Mouse (Mus musculus) cerebellum, adult 2 months (tissue): ENCODE data around the gene Gpr183.

Experiments
- CTCF ChIP-seq: fragments of 200-500 bp; IDR thresholded peaks from 2 replicates; pipeline ENCODE4 v1.5.1; 2011; ENCODE audit warnings: low read depth, mild to moderate bottlenecking, control low read depth, low read length, moderate library complexity, borderline replicate concordance; ENCODE audit not compliant: insufficient read depth
- POLR2A ChIP-seq: fragments of 200-500 bp; IDR thresholded peaks from 2 replicates; pipeline ENCODE4 v1.6.1; 2011; ENCODE audit warnings: low read length, control low read depth, borderline replicate concordance; ENCODE audit not compliant: insufficient read depth

DNA sequence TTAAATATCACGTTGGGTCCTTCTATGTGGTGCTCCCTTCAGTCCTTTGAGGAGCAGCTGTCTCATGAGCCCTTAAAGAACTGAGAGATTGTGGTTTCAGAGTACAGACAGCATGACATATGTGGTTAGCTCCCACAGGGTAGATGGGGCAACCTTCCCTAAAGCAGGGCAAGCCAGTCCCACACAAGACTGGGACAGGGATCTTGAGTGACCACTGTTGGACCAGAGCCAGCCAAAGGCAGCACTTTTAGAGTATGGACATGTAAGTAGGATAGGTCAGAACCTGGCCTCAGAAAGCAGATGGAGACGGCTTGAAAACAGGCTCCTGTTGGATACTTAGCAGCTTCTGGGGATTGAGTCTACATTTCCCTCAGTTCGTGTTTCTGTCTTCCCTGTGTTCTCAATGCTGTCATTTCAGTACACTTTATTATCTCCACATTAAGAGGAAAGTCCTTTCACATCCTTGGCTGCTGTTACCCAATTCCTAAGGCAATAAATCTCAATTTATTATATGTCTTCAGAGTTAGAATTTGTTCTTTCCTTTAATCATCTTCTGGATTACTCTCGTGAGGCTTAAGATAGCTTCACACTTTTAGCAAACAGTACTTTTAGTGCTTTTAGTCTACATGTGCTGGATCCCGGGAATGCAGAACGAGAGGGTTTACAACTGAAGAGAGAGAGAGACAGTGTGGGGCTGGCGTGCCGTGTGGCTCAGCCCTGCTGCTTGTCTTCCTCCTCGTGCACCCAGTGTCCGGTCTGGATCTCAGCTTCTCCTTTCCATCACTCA is 6.1 kb downstream of the Gpr183 start:
- TF ChIP-seq CTCF, result no peak
- no peak for TF ChIP-seq POLR2A
